Mouse (Mus musculus): Measurements from ENCODE around the gene Immp2l.

DNA sequence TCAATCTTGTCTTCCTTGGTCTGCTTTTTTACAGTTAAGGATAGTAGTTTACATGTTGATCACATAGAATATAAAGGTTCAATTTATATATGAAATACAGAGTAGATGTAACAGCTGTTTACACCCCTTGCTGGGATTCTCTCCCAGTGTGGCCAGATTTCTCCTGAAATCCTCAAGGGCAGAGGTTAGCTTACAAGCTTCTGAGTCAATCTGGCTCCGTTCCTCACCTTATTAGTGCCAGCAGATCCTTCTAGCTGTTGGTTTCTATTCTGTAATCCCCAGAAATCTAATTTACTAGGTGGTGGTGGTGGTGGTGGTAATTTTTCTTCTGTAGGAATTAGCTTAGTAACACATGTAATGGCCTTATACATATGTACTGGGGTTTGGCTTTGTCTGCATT lies 199.8 kb downstream of the Immp2l start:
- TF ChIP-seq CTCF (IDR thresholded peaks at IDR 0.05; ENCODE audit: low read depth) = no peak
- no peak for TF ChIP-seq EP300 (IDR thresholded peaks at IDR 0.05; ENCODE audit: low read depth)

Data from liver, embryonic 14.5 days (tissue).